Comparison of ENCODE assay signal across 8 mouse cellular contexts in genomic region chr10:13968989-13969388, GRCm38 (mm10). TPM values are rescaled to one million over a fixed set of nuclear protein-coding genes. Genes with fewer than 3 reads are reported as not detected.
DNase-seq lines count a peak whose midpoint lies in the region; ATAC-seq lines count a peak whose summit lies in the region.

No protein-coding gene starts in this region.

- no peak for ATAC-seq in monocyte, adult 5-6 weeks (replicated peaks; ENCODE audit: insufficient number of reproducible peaks, low FRiP score, low TSS enrichment, poor library complexity, severe bottlenecking)

- DNase-seq in layer of hippocampus, adult 11-12 months (ENCODE audit: low spot score): peak; percentile 33
- DNase-seq in layer of hippocampus, adult 9-10 months (ENCODE audit: low spot score): no peak
- peak; percentile 89 for DNase-seq in NIH3T3 (ENCODE audit: low read depth)
- DNase-seq in embryo, embryonic 10 days (ENCODE audit: low spot score): peak; percentile 83
- DNase-seq in kidney, postnatal 36 days: peak; percentile 44 to 47
- DNase-seq in retina, postnatal 1 day: peak; percentile 77
- no peak for DNase-seq in testis, postnatal 10 days (ENCODE audit: low spot score)

RNA-seq across cellular contexts. Expression of gene Hivep2, which starts 3.1 kb away (rescaled TPM):
- total RNA-seq in monocyte, adult 5-6 weeks (2017): 19.2 to 42.6 TPM (median 26.5 TPM) in 3 replicates

Comparison
In these comparisons a context has a peak if more than half of its experiments do, and no peak if none do; other contexts are left out.
1. DNase-seq: peak in layer of hippocampus, adult 11-12 months (single experiment), NIH3T3 (single experiment), embryo, embryonic 10 days (single experiment), kidney, postnatal 36 days (2 of 2) and retina, postnatal 1 day (single experiment); none in layer of hippocampus, adult 9-10 months (single experiment) and testis, postnatal 10 days (single experiment).